Mouse (Mus musculus): ENCODE measurements around the gene Zbtb44. TPM values are rescaled to one million over a fixed set of nuclear protein-coding genes. Genes with fewer than 3 reads are reported as not detected.
"Not testable (repeated sequence)": the region's sequence is repeated elsewhere in the genome, so short reads cannot be mapped to it uniquely, and the experiment has no call there.

Gene Zbtb44
- 10 to 100 TPM; 37.1 to 56.3 TPM for total RNA-seq (2021)
- long read RNA-seq, experiment 1, full-length matches to known transcripts, result 3 of 8 reads
- long read RNA-seq, experiment 1, partial matches to known transcripts, result 0 of 8 reads
- long read RNA-seq, experiment 1, other reads (novel, unspliced or antisense), result 5 of 8 reads
- long read RNA-seq, experiment 2, full-length matches to known transcripts, result 1 of 7 reads
- long read RNA-seq, experiment 2, partial matches to known transcripts, result 1 of 7 reads
- long read RNA-seq, experiment 2, other reads (novel, unspliced or antisense), result 5 of 7 reads

DNA sequence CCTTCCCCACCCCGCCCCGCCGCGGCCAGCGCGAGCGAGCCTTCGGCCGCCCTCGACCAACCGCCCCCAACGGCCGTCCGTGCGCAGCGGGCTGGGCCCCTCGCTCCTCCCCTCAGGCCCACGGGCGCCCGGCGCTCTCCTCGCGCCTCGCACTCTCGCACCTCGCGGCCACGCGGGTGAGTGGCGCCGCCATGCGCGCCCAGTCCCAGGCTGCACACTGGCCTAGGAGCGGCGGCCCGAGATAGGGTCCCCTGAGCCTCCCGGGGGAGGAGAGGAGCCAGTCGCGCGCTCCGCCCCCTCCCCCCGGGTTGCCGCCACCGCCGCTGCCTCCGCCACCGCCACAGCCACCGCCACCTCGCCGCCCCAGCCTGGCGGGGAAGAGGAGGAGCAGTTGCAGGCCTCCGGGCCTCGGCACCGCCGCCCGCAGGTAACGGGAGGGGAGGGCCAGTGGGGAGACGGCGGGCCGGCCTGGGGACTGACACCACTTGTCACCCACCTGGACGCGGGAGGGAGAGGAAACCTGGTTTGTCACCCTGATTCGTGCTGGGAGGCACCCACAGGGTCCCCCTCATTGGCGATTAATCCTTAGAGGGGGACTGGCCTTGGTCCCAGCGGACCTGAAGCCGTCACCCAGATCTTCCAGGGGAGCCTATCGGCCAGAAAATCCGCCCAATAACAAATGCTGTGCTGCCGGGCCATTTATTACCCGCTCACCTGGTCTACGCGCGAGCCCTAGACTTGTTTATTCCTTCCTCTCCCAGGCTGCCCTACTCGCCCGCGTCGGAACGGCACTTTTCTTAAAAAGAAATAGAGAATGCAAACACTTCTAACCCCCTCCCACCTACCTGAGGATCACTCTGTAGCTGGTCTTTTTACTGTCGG lies at the start of gene Zbtb44:
Zbtb44 (plus strand) TSS at position 113 of the 882 bp plus-strand sequence.
- DNase-seq, result peak; percentile 74 to 87

DNA sequence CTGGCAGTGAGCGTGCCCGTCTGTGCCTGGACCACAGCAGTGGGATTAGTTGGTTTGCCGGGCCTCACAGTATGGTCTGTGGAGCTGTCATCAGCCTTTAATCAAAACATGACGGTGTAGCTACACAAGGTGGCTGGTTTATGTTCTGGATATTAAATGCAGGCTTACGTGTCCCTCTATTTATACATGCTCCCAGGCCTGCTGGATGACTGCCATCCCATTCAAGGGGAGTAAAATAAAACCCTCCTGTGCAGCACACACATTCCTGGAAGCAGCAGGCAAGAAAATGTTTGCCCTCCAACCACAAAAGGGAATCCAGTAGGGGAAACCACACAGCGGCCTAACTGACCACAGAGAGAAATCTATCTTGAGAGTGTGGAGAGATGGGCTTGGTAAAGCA lies 44.7 kb upstream of the Zbtb44 start:
- DNase-seq, result no peak

DNA sequence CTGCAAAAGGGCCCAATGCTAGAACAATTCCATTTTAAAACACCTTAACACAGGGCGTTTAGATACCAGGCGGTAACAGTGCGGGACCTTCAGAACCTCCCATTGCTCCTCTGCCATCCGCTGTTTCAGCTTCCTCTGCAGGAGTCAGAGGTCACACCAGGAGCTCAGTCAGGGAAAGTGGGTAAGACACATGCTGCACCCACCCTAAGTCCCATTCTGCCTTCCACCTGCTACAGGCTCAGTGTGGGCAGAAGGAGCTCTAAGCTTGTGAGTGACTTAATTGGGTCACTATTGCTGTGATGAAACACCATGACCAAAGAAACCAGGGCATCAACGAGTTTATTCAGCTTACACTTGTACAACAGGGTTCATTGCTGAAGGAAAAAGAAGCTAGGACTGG lies 37.3 kb upstream of the Zbtb44 start:
- DNase-seq, result no peak

GRCm38 (mm10) chr9:30996590-30997562 lies 33.6 kb upstream of the Zbtb44 start:
- DNase-seq, result no peak

DNA sequence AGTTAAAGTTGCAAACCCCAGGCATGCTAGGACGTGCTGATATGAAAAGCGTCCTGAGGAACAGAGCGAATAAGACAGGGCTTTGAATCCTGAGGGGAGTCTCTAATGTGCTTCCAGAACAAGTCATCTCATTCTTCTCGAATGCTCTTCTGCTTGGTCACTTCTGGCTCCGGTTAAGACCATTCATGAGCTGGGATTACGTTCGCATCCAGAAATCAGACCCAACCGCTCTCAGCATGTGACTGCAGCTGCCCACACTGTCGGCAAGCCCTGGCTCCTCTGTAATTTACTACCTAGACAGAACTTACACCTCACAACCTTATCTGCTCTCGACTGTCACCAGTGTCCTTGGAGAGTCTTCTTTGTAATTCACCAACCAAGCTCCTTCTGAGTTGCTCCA lies 29.8 kb upstream of the Zbtb44 start:
- no peak for DNase-seq

DNA sequence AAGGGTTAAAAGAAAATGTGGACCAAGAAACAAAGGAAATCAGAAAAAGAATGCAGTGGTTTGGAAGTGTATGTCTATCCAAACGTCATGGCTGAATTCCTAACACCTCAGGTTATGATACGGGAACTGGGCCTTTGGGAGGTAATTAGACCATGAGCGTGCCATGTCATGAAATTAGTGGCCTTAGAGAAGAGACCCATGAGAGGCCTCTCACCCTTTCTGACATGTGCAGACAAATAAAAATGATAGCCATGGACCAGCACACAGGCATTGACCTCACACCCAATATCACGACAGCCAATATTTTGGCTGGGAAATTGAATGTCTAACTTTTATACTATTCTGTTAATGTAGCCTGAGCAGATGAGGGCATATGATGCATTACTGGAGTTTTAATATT lies 27.9 kb upstream of the Zbtb44 start:
- DNase-seq, result no peak

- DNase-seq, result no peak
Observed at GRCm38 (mm10) chr9:31009334-31009733, 21.1 kb upstream of the Zbtb44 start.

DNA sequence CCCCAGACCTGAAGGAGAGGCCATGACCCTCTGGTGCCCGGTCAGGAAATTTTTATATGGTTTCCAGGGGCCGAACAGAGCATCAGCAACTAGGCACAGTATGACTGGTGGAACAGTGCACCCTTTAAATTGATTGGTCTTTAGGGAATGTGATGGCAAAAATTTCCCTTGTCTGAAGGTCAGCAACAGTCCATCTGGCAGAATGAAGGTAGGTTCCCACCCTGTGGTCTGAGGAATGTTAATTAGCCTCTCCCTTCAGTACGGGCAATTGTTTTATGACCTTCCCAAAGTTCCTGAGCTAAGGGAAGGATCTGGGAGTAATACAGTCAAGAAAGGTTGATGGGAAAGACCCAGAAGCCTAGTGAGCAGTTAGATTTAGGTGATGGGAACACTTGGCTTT lies 20.4 kb upstream of the Zbtb44 start:
- DNase-seq, result no peak

DNA sequence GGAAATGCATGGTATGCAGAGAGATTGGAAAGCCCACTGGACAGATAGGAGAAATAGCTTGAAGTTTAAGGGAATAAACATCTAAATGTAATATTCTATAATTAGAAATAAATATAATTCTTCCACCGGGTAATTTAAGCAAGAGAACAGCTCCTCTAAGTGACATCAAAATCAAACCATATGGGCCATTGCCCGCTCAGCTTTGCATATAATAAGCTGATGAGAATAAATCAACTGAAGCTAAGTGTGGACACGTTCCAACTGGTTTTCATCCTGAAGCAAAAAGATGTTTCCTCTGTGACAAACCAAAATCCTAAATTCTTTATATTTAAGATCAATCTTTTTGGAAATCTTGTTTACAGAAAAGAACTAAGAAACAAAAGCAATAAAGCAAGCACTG lies 19.7 kb upstream of the Zbtb44 start:
- no peak for DNase-seq

GRCm38 (mm10) chr9:31011533-31011932 lies 18.9 kb upstream of the Zbtb44 start:
- DNase-seq, result no peak

DNA sequence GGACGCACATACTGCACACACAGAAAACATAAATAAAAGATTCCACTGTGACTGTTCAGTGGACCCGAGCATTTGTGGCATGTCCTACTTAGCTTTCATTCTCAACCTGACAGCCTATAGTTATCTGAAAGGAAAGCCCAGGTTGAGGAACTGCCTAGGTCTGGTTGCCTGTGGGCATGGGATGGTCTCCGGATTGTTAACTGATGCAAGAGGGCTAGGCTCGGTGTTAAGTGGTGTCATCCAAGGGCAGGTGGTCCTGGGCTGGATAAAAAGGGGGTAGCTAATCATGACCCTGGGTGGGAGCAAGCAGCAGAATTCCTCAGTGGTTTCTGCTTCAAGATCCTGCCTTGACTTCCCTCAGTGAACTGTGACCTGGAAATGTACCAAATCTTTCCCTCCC lies 17.8 kb upstream of the Zbtb44 start:
- no peak for DNase-seq

DNA sequence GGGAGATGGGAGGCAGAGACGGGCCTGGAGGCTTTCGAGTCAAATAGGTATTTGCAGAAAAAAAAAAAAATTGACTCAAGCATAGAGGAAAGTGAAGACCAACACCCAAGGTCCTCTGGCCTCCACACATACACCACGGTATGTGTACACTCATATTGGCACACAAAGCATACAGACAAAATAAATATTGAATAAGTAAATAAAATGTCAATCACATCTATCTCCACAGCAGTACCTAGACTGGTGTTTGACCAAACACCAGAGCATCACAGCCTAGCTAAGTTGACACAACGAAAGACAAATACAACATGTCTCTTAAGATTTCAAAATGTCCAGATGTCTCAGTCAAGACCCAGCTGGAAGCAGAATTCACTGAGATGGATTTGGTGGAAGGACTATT lies 17.0 kb upstream of the Zbtb44 start:
- DNase-seq, result no peak

GRCm38 (mm10) chr9:31017616-31018015 lies 12.8 kb upstream of the Zbtb44 start:
- DNase-seq, result no peak

DNA sequence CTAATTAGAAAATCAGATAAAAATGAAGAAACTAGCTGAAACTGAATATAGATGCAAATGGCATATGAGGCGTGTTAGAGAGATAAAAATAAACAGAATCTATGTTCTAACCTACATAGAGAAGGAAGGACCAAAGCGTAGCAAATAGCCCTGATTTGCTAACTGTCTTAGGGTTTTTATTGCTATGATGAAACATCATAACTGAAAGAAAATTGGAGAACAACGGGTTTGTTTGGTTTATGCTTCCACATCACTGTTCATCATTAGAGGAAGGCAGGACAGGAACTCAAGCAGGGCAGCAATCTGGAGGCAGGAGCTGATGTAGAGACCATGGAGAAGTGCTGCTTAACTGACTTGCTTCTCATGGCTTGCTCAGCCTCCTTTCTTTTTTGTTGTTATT lies 12.3 kb upstream of the Zbtb44 start:
- DNase-seq, result no peak

- no peak for DNase-seq
Observed at GRCm38 (mm10) chr9:31018705-31019104, 11.7 kb upstream of the Zbtb44 start.

- DNase-seq, result no peak
Observed at GRCm38 (mm10) chr9:31028251-31028650, 2.2 kb upstream of the Zbtb44 start.

GRCm38 (mm10) chr9:31029751-31030511 lies 513 bp upstream of the Zbtb44 start:
- DNase-seq, result peak; percentile 98 to 99

DNA sequence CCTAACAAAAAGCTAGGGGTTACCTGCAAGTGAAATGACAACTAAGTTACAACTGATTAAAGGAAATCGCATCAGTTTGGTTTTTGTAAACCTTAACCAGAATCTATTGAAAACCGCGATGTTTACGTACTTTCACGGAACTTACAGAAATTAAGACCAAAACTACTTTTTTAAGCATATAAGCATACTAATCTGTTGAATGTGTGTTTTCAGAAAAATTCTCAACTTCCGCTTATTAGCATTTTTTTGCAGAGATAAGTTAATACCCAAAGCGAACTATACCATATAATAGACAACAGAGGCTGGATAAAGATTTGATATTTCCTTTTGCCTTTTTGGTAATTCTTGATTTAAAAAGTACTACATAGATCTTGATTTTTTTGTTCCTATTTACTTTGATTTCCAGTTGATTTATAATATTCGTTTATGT lies 985 bp downstream of the Zbtb44 start:
- no peak for DNase-seq

GRCm38 (mm10) chr9:31032546-31032945 lies 2.1 kb downstream of the Zbtb44 start:
- no peak for DNase-seq

DNA sequence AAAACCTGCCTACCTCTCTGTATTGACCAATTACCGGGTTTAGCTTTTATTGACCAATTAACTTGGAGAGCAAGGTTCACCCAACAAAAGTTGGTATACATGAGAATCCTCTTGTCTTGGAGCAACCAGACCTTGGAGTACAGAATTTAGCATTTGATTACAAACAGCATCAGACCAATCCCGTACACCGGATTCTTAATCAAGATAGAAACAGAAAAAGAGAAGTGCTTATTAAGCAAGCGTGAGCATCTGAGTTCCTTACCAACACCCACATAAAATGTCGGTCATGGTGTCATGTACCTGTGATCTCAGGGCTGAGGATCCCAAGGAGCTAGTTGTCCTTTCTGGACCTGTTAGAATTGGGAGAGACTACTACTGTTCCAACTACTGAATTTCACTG lies 19.8 kb downstream of the Zbtb44 start:
- DNase-seq, result no peak

DNA sequence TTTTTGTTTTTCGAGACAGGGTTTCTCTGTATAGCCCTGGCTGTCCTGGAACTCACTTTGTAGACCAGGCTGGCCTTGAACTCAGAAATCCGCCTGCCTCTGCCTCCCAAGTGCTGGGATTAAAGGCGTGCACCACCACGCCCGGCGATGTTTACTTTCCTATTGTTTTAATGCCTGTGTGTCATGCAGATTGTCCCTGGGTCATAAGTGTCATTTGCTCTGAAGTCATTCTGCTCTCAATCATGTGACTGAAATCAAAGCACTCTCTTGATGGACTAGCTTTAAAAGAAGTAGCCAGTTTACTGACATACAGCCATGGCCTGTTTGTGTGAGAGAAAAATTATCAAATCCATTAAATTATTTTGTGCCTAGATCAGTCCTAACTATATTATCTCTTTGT lies 21.1 kb downstream of the Zbtb44 start:
- not testable (repeated sequence) for DNase-seq

DNA sequence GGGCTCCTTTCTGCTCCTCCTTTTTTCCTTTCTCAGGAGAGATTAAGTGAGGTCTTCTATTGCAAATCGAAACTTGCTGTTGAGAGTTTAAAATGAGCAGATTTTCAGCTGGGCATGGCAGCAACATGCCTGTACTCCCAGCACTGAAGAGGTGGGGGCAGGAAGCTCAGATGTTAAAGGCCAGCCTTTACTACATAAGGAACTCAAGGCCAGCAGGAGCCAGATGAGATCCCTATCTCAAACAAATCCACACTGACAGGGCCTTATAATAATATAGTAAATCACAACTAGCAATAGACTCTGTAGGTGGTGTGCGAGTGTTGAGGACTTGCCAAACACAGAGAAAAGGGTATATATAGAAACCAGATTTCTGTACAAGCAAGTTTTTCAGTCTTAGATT lies 28.3 kb downstream of the Zbtb44 start:
- DNase-seq, result no peak

Measured in adrenal gland, postnatal 36 days (tissue).